In genomic region chr5:72211741-72212140, GRCm38 (mm10) we compare ENCODE assay signal across 20 mouse cellular contexts. TPM values are rescaled to one million over a fixed set of nuclear protein-coding genes. Genes with fewer than 3 reads are reported as not detected.
DNase-seq lines count a peak whose midpoint lies in the region; ATAC-seq lines count a peak whose summit lies in the region.
"Had no signal": no experiment of that assay in that cellular context is flagged by ENCODE, and none has a peak within 500 bp of the region (broad histone marks: within the 10 kb centered on the region; RNA-seq: fewer than 3 reads in every experiment).

No protein-coding gene starts in this region.

- H3K9ac ChIP-seq in embryonic facial prominence, embryonic 12.5 days = no peak overlapping the region
- H3K9ac ChIP-seq: liver, embryonic 13.5 days; neural tube, embryonic 12.5 days had no signal

- H3K27ac ChIP-seq in embryonic facial prominence, embryonic 12.5 days = no peak overlapping the region
- no peak overlapping the region for H3K27ac ChIP-seq in embryonic facial prominence, embryonic 10.5 days (replicated peaks)
- no peak overlapping the region for H3K27ac ChIP-seq in midbrain, embryonic 10.5 days (replicated peaks)
- H3K27ac ChIP-seq: heart, embryonic 10.5 days; layer of hippocampus, adult 2 months; liver, embryonic 13.5 days; neural tube, embryonic 12.5 days had no signal

- WGBS in embryonic facial prominence, embryonic 12.5 days = 82% methylated on average over 18 of the region's 18 CpGs
- WGBS in embryonic facial prominence, embryonic 10.5 days = 86% methylated on average over 18 of the region's 18 CpGs
- 73% methylated on average over 18 of the region's 18 CpGs for WGBS in midbrain, embryonic 10.5 days

- H3K4me2 ChIP-seq in embryonic facial prominence, embryonic 12.5 days (replicated peaks) = no peak overlapping the region
- H3K4me2 ChIP-seq: liver, embryonic 13.5 days; neural tube, embryonic 12.5 days had no signal

- peaks cover 4% of the 10 kb centered on the region; the same call in 1 of the 2 replicates for H3K4me1 ChIP-seq in embryonic facial prominence, embryonic 12.5 days
- H3K4me1 ChIP-seq in embryonic facial prominence, embryonic 10.5 days = no peaks in the 10 kb centered on the region; the same call in 1 of the 2 replicates
- H3K4me1 ChIP-seq in midbrain, embryonic 10.5 days = peaks cover 15% of the 10 kb centered on the region
- H3K4me1 ChIP-seq: heart, embryonic 10.5 days; neural tube, embryonic 12.5 days had no signal

- H3K4me3 ChIP-seq in embryonic facial prominence, embryonic 12.5 days = no peak overlapping the region
- H3K4me3 ChIP-seq in embryonic facial prominence, embryonic 10.5 days = no peak overlapping the region
- H3K4me3 ChIP-seq in midbrain, embryonic 10.5 days = no peak overlapping the region
- H3K4me3 ChIP-seq: heart, embryonic 10.5 days; layer of hippocampus, adult 2 months; liver, embryonic 13.5 days; megakaryocyte, embryonic 14.5 days; neural tube, embryonic 12.5 days had no signal

- H3K36me3 ChIP-seq in embryonic facial prominence, embryonic 12.5 days = no peaks in the 10 kb centered on the region
- H3K36me3 ChIP-seq in embryonic facial prominence, embryonic 10.5 days (replicated peaks) = no peaks in the 10 kb centered on the region; the same call in 1 of the 2 replicates
- H3K36me3 ChIP-seq in midbrain, embryonic 10.5 days = peaks cover 5% of the 10 kb centered on the region; the same call in 1 of the 2 replicates
- H3K36me3 ChIP-seq: heart, embryonic 10.5 days; liver, embryonic 13.5 days; neural tube, embryonic 12.5 days had no signal

- no peaks in the 10 kb centered on the region for H3K27me3 ChIP-seq in embryonic facial prominence, embryonic 12.5 days
- H3K27me3 ChIP-seq in embryonic facial prominence, embryonic 10.5 days (replicated peaks; ENCODE audit: low read depth, poor library complexity, severe bottlenecking) = no peaks in the 10 kb centered on the region
- H3K27me3 ChIP-seq in midbrain, embryonic 10.5 days (ENCODE audit: low read depth, poor library complexity, severe bottlenecking) = no peaks in the 10 kb centered on the region
- H3K27me3 ChIP-seq: liver, embryonic 13.5 days; megakaryocyte, embryonic 14.5 days; neural tube, embryonic 12.5 days had no signal

- peak; percentile 44; the same call in 1 of the 2 replicates for ATAC-seq in embryonic facial prominence, embryonic 12.5 days (ENCODE audit: insufficient number of reproducible peaks, insufficient read depth, low FRiP score, low TSS enrichment)
- ATAC-seq in megakaryocyte-erythroid progenitor cell, adult 5-6 weeks (replicated peaks; ENCODE audit: low FRiP score, low TSS enrichment, poor library complexity, severe bottlenecking) = no peak
- ATAC-seq: forebrain, embryonic 16.5 days; hindbrain, embryonic 16.5 days had no signal

- DNase-seq in embryonic facial prominence, embryonic 10.5 days (ENCODE audit: low spot score) = no peak
- peak; percentile 37 for DNase-seq in ZHBTc4 (ENCODE audit: low read depth, low spot score)
- DNase-seq in midbrain, embryonic 10.5 days (ENCODE audit: low spot score) = peak; percentile 28
- peak; percentile 47 for DNase-seq in retina, postnatal 1 day
- DNase-seq in urinary bladder, adult 18-20 months (ENCODE audit: low spot score in 2 of 2) = no peak
- no peak for DNase-seq in layer of hippocampus, adult 8-10 months (ENCODE audit: low spot score in 2 of 2)
- DNase-seq: cerebellum, adult 18-20 months; gastrocnemius, postnatal 25 days; heart, postnatal 14 days; liver, embryonic 13.5 days; lung, postnatal 10 days; thymus, postnatal 36 days had no signal

- H3K9me3 ChIP-seq in embryonic facial prominence, embryonic 12.5 days = no peaks in the 10 kb centered on the region
- no peaks in the 10 kb centered on the region for H3K9me3 ChIP-seq in embryonic facial prominence, embryonic 10.5 days
- no peaks in the 10 kb centered on the region for H3K9me3 ChIP-seq in midbrain, embryonic 10.5 days (replicated peaks)
- H3K9me3 ChIP-seq: heart, embryonic 10.5 days; liver, embryonic 13.5 days; megakaryocyte, embryonic 14.5 days; neural tube, embryonic 12.5 days had no signal

RNA-seq across cellular contexts. Expression of gene Commd8, which starts 43.8 kb away (rescaled TPM):
- polyA plus RNA-seq in embryonic facial prominence, embryonic 12.5 days (2016; fragmentation: Nextera tagmentation; extraction: Ambion mirVana) = 145 and 152 TPM in 2 replicates
- 148 and 153 TPM in 2 replicates for polyA plus RNA-seq in embryonic facial prominence, embryonic 10.5 days (2016; fragmentation: Nextera tagmentation; extraction: Ambion mirVana)
- polyA plus RNA-seq in midbrain, embryonic 10.5 days (2016; fragmentation: Nextera tagmentation; extraction: Ambion mirVana) = 155 and 165 TPM in 2 replicates
- 100 to 1,000 TPM in 1 of 4 experiments, 10 to 100 TPM in 3; 94.5 to 114 (median 97.0) TPM for total RNA-seq in layer of hippocampus, adult 8-10 months (2022)
- total RNA-seq in megakaryocyte-erythroid progenitor cell, adult 5-6 weeks (2014; fragmentation: Nextera tagmentation) = 50.1 and 76.8 TPM in 2 replicates
- 70.2 and 98.5 TPM in 2 replicates for total RNA-seq in megakaryocyte-erythroid progenitor cell, adult 5-6 weeks (2017)

Comparison
In these comparisons a context has a peak if more than half of its experiments do, and no peak if none do; other contexts are left out.
1. DNase-seq: peak in ZHBTc4 (single experiment), midbrain, embryonic 10.5 days (single experiment) and retina, postnatal 1 day (single experiment); none in embryonic facial prominence, embryonic 10.5 days (single experiment), urinary bladder, adult 18-20 months (0 of 2) and layer of hippocampus, adult 8-10 months (0 of 2).